Mouse (Mus musculus) hindbrain, embryonic 15.5 days (tissue): ENCODE data around the gene Tspan18. TPM values are rescaled to one million over a fixed set of nuclear protein-coding genes. Genes with fewer than 3 reads are reported as not detected.

Experiments used
- ATAC-seq: fragments of 200-750 bp; cut with Nextera tagmentation; 2 replicates; pipeline ENCODE4 v1.8.0; 2017; ENCODE audit warnings: low read depth, moderate number of reproducible peaks, moderate TSS enrichment; ENCODE audit not compliant: low FRiP score
- H3K27ac ChIP-seq: fragments of 300-500 bp; sonication (generic); replicated peaks from 2 replicates; pipeline ENCODE4 v1.5.1; 2015; ENCODE audit warnings: mild to moderate bottlenecking, inconsistent platforms
- H3K27me3 ChIP-seq: fragments of 300-500 bp; sonication (generic); 2 replicates; pipeline ENCODE4 v1.6.1; 2015; ENCODE audit warnings: control low read depth, inconsistent platforms
- H3K36me3 ChIP-seq: fragments of 300-500 bp; sonication (generic); 2 replicates; pipeline ENCODE4 v1.6.1; 2015; ENCODE audit warnings: control low read depth, inconsistent platforms
- H3K4me1 ChIP-seq: fragments of 300-500 bp; sonication (generic); replicated peaks from 2 replicates; pipeline ENCODE4 v1.6.1; 2015; ENCODE audit warnings: control low read depth, inconsistent platforms
- H3K4me2 ChIP-seq: fragments of 300-500 bp; sonication (generic); 2 replicates; pipeline ENCODE4 v1.6.1; 2015; ENCODE audit warnings: moderate library complexity, mild to moderate bottlenecking, inconsistent platforms
- H3K4me3 ChIP-seq: fragments of 300-500 bp; sonication (generic); 2 replicates; pipeline ENCODE4 v1.5.1; 2015; ENCODE audit warnings: mild to moderate bottlenecking, inconsistent platforms
- H3K9ac ChIP-seq: fragments of 300-500 bp; sonication (generic); 2 replicates; pipeline ENCODE4 v1.6.1; 2015; ENCODE audit warnings: inconsistent platforms
- H3K9me3 ChIP-seq: fragments of 300-500 bp; sonication (generic); 2 replicates; pipeline ENCODE4 v1.6.1; 2016; ENCODE audit warnings: control low read depth, inconsistent platforms
- WGBS: fragments of 180-500 bp; shearing (Covaris S2); methylation state at CpG from one replicate; pipeline ENCODE4 v1.1.7; 2015; 5-methylcytosine and 5-hydroxymethylcytosine counted together
- polyA plus RNA-seq: library from polyadenylated mRNA; unstranded; fragments of >200 nt; fragmentation: Nextera tagmentation; extraction: Ambion mirVana; gene quantifications from 2 replicates; pipeline ENCODE4 v1.2.1, GENCODE M21; 2015

The Tspan18 gene
- polyA plus RNA-seq, 1 experiment from 2014 or later: 23.5 TPM

DNA sequence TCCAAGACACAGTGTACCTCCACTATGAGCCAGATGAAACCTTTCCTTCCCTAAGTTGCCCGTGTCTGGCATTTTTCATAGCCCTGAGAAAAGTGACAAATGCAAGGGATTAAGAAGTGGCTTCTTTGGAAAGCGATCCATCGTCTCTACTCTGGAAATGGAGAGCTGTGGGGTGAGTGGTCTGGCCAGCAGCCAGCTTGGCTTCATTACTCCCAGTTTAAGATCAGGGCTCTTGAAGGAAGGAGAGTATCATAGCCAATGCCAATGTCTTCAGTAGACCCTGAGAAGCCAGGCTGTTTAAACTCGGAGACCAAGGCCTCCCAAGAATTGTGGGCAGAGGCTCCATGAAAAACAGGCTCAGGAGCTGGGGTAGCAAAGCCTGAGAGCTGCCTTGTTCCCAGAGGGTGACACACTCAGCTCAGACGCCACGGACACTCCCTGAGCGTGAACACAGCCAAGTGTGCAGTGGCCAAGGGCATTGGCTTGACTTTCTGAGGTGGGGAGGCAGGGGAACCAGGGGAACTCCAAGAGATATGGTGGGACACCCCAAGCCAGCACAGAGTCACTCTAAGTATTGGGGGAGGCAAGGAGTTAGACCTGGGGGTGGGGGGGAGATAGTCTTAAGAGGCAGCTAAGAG lies 115.8 kb downstream of the Tspan18 start:
- Histone ChIP-seq H3K4me3 (no peak overlapping the region), H3K9me3 (no peaks in the 10 kb centered on the region), H3K36me3 (no peaks in the 10 kb centered on the region), H3K9ac (no peak overlapping the region), H3K4me1 (peaks cover 32% of the 10 kb centered on the region), H3K4me2 (no peak overlapping the region), H3K27me3 (no peaks in the 10 kb centered on the region), H3K27ac (no peak overlapping the region)
- 70% methylated on average over 7 of the region's 7 CpGs for WGBS
- no peak for ATAC-seq

DNA sequence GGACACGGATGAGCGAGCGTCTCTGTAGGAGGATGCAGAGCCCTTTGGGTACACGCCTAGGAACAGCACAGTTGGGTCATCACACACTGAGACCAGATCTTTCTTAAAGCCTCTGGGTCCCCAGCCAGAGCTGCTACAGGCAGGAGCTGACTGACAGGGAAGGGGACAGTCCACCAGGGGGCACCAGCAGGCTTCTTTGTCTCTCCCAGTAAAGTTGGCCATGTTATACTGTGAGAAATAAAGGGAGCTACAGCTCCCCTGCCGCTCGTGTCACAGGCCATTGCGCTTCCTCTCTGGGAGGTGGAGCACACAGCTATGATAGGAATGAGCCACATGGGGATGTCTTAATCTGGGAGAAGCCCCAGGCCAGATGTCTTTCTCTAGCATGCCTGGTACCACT lies 117.3 kb downstream of the Tspan18 start:
- Histone ChIP-seq H3K27ac (peak overlapping the region; percentile 63; the same call in 1 of the 2 replicates), H3K9me3 (no peaks in the 10 kb centered on the region), H3K27me3 (no peaks in the 10 kb centered on the region), H3K4me1 (peaks cover 32% of the 10 kb centered on the region), H3K4me3 (no peak overlapping the region), H3K36me3 (no peaks in the 10 kb centered on the region), H3K9ac (no peak overlapping the region), H3K4me2 (no peak overlapping the region)
- WGBS: 7% methylated on average over 7 of the region's 7 CpGs
- peak; percentile 79 for ATAC-seq

DNA sequence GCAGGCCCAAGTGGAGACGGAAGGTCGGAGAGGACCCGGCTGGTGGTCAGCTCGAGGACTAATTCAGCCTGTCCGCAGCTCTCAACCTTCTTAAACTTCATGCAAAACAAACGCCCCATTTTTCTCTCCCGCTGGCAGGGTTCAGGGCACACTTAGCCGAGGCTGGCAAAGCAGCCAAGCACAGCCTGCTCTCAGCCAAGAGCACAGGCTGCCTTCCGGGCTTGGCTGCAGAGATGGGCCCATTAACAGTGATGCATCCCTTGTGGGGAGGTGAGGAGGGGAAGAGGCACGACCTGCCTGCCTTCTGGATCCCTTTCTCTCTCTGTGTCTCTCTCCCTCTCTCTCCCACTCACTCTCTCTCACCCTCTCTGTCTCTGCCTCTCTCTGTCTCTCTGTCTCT lies 118.5 kb downstream of the Tspan18 start:
- Histone ChIP-seq H3K9ac (no peak overlapping the region), H3K4me1 (peaks cover 30% of the 10 kb centered on the region), H3K9me3 (no peaks in the 10 kb centered on the region), H3K27ac (no peak overlapping the region), H3K36me3 (no peaks in the 10 kb centered on the region), H3K4me3 (no peak overlapping the region), H3K4me2 (no peak overlapping the region), H3K27me3 (no peaks in the 10 kb centered on the region)
- WGBS: 73% methylated on average over 10 of the region's 10 CpGs
- ATAC-seq: no peak

DNA sequence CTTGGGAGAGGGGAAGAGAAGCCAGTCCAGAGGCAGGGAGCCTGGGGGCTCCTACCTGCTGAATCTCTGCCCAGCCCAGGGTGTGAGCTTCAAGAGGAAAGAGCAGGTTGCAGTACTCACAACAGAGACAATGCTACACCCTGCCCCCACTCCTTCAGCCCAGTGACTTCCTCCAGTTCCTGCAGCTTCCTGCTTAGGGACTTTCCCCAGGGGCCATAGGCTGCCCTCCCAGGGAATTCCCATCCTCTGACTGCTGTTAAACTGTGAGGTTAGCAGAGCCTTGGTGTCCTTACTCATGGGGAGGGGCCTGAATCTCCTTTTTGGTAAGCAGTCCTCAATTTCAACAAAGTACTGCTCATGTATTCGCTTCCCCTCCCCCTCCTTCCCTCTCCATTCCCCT lies 120.1 kb downstream of the Tspan18 start:
- ATAC-seq: no peak
- no peak overlapping the region for H3K4me3 ChIP-seq
- H3K4me2 ChIP-seq: no peak overlapping the region
- peaks cover 25% of the 10 kb centered on the region for H3K4me1 ChIP-seq
- H3K36me3 ChIP-seq: 0 out of 2 replicates have a peak, but pooled peaks cover 3% of the 10 kb centered on the region
- 67% methylated on average over 1 of the region's 1 CpGs for WGBS
- no peak overlapping the region for H3K9ac ChIP-seq
- no peaks in the 10 kb centered on the region for H3K27me3 ChIP-seq
- H3K27ac ChIP-seq: no peak overlapping the region
- no peaks in the 10 kb centered on the region for H3K9me3 ChIP-seq

DNA sequence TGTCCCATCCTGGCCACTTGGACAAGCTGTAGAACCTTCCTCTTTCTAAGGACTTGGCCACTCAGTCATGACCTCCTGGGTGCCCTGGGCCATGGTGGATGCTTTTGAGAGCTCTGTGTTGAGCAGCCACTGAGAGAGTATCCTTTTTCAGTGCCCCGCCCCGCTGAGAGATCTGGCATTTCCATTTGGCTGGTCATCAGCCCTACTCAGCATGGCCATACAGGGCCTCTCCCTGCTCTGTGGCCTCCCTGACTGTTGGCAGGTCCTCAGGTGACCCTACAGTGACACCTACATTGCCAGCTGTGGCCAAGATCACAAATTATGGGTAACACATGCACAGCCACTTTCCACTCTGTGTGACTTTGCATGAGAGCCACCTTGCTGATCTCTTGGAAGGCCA lies 121.4 kb downstream of the Tspan18 start:
- Histone ChIP-seq H3K4me2 (no peak overlapping the region), H3K9me3 (no peaks in the 10 kb centered on the region), H3K27me3 (no peaks in the 10 kb centered on the region), H3K36me3 (0 out of 2 replicates have a peak, but pooled peaks cover 3% of the 10 kb centered on the region), H3K27ac (no peak overlapping the region), H3K4me3 (no peak overlapping the region), H3K4me1 (peaks cover 16% of the 10 kb centered on the region), H3K9ac (no peak overlapping the region)
- 98% methylated on average over 2 of the region's 2 CpGs for WGBS
- no peak for ATAC-seq

DNA sequence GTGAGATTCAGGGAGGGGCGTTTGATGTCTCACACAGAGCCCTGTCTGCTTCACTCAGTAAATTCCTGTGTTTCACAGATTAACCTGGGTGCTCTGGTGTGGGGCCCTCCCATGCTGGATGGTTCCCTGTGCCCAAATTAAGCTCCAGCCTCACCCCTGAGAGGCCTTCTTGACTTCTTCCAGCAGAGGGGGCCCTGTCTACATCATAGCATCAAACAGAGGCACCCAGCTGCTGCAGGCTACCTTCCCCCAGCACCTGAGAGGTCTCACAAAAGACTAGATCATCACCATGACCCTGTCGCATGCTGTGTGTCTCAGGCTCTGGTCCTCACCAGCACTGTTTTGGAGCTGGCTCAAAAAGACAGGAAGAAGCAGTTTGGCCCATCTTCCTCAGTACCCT lies 121.9 kb downstream of the Tspan18 start:
- no peak for ATAC-seq

DNA sequence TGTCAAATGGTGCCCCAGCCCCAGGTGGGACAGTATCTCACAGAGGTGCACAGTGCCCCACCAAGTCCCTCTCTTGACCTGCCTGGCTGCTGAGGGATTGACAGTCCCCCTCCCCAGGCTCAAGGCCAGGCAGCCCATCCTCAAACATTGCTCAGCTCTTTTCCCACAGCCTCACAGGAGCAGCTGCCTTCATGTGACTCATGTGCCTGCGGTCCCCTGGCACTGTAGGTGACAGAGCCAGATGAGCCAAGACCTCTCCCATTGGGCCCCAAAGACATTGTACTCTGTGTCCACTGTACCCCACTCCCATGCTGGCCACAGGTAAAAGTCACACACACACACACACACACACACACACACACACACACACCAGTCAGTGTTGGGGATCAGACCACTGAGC lies 128.2 kb downstream of the Tspan18 start:
- H3K27ac ChIP-seq: no peak overlapping the region
- WGBS: 88% methylated on average over 1 of the region's 1 CpGs
- H3K36me3 ChIP-seq: 0 out of 2 replicates have a peak, but pooled peaks cover 3% of the 10 kb centered on the region
- no peaks in the 10 kb centered on the region for H3K27me3 ChIP-seq
- H3K4me2 ChIP-seq: no peak overlapping the region
- no peaks in the 10 kb centered on the region for H3K9me3 ChIP-seq
- H3K9ac ChIP-seq: no peak overlapping the region
- no peak overlapping the region for H3K4me3 ChIP-seq
- peaks cover 6% of the 10 kb centered on the region; the same call in 1 of the 2 replicates for H3K4me1 ChIP-seq
- ATAC-seq: no peak

More for the DNA sequence above, 121.9 kb downstream of the Tspan18 start:
- Histone ChIP-seq H3K4me3 (no peak overlapping the region), H3K4me2 (no peak overlapping the region), H3K27ac (no peak overlapping the region), H3K9me3 (no peaks in the 10 kb centered on the region), H3K9ac (no peak overlapping the region), H3K4me1 (peaks cover 12% of the 10 kb centered on the region), H3K27me3 (no peaks in the 10 kb centered on the region), H3K36me3 (0 out of 2 replicates have a peak, but pooled peaks cover 3% of the 10 kb centered on the region)
- WGBS: 76% methylated on average over 2 of the region's 2 CpGs

DNA sequence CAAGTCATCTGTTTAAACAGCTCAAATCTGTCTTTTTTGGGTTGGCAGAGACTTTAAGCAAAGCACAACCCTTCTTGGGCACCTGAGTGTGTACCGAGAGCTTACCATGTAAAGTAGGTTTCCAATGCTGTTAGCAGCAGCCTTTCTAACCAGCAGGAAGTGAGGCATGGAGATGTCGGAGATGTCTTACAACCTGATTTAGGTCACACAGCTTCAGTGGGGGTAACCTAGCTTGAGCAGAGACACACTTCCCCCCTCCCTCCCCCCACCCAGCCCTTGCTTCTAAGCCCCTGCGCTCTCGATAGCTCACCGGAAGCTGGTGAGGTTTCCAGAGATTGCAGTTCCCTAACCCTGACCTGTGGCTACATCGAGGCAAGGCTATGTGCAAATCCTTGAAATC lies 129.7 kb downstream of the Tspan18 start:
- no peaks in the 10 kb centered on the region for H3K9me3 ChIP-seq
- 86% methylated on average over 6 of the region's 6 CpGs for WGBS
- 0 out of 2 replicates have a peak, but pooled peaks cover 4% of the 10 kb centered on the region for H3K36me3 ChIP-seq
- H3K4me2 ChIP-seq: no peak overlapping the region
- H3K27me3 ChIP-seq: no peaks in the 10 kb centered on the region
- no peak overlapping the region for H3K27ac ChIP-seq
- peaks cover 18% of the 10 kb centered on the region for H3K4me1 ChIP-seq
- no peak overlapping the region for H3K4me3 ChIP-seq
- no peak for ATAC-seq
- no peak overlapping the region for H3K9ac ChIP-seq

DNA sequence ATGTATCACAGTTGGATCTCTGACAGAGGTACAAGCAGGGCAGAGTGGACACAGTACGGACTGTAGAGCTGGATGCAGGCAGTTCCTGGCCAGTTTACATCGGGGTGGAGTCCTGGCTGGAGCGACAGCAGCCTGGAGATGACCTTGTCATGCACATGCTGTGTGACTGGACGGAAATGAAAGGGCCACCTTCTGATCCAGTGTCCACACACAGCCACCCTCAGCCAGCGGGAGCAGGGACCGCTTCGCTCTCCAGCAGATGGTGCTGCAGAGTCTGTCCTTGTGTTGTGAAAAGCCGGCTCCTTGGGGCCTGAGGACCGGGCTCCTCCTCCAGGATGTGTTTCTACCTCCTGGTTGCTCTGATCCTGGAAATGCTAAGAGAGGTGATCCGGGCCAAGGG lies 130.6 kb downstream of the Tspan18 start:
- 17% methylated on average over 10 of the region's 10 CpGs for WGBS
- peak; percentile 50; the same call in 1 of the 2 replicates for ATAC-seq
- peaks cover 24% of the 10 kb centered on the region for H3K4me1 ChIP-seq
- no peaks in the 10 kb centered on the region for H3K27me3 ChIP-seq
- no peak overlapping the region for H3K4me3 ChIP-seq
- no peak overlapping the region for H3K4me2 ChIP-seq
- H3K9ac ChIP-seq: no peak overlapping the region
- 0 out of 2 replicates have a peak, but pooled peaks cover 3% of the 10 kb centered on the region for H3K36me3 ChIP-seq
- no peaks in the 10 kb centered on the region for H3K9me3 ChIP-seq
- no peak overlapping the region for H3K27ac ChIP-seq

DNA sequence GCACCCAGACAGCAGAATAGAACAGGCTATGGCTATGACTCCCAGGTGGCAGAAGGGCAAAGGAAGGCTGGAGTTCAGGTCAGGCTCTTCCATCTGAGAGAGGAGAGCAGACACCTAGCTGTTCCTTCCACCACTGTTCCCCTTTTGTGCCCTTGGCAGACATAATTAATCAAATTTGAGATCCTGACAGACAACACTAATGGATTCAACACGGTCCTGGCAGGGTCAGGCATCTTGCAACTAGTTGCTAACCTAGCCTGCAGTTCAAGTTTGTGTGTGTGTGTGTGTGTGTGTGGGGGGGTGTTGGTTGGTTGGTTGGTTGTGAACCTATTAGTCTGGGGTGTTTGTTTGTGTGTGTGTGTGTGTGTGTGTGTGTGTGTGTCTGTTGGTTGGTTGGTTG lies 131.5 kb downstream of the Tspan18 start:
- Histone ChIP-seq H3K4me3 (no peak overlapping the region), H3K27me3 (no peaks in the 10 kb centered on the region), H3K9ac (no peak overlapping the region), H3K4me2 (no peak overlapping the region), H3K27ac (no peak overlapping the region), H3K9me3 (no peaks in the 10 kb centered on the region), H3K36me3 (0 out of 2 replicates have a peak, but pooled peaks cover 3% of the 10 kb centered on the region), H3K4me1 (peaks cover 24% of the 10 kb centered on the region)
- WGBS: 23% methylated on average over 1 of the region's 1 CpGs
- ATAC-seq: no peak

DNA sequence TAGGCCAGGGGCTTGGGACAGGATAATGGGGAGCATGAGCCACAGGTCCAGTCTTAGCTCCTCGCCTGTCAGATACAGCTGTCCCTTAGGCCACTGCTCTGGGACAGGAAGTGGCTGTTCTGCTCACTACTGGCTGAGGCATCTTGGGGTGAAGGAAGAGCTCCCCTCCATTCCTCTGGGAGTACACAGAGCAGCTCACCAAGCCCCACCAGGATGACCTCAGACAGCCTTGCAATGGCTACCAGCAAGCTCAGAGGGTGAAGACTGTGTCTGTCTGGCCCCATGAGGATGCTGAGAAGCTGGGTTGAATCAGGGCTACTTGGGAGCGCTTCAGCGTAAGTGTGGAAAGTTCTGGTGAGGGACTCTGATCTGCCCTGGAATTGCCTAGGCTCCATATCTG lies 132.3 kb downstream of the Tspan18 start:
- Histone ChIP-seq H3K9ac (no peak overlapping the region), H3K4me2 (no peak overlapping the region), H3K4me3 (no peak overlapping the region), H3K9me3 (no peaks in the 10 kb centered on the region), H3K4me1 (peaks cover 24% of the 10 kb centered on the region), H3K27me3 (no peaks in the 10 kb centered on the region), H3K36me3 (0 out of 2 replicates have a peak, but pooled peaks cover 3% of the 10 kb centered on the region), H3K27ac (no peak overlapping the region)
- no peak for ATAC-seq
- 95% methylated on average over 3 of the region's 3 CpGs for WGBS

DNA sequence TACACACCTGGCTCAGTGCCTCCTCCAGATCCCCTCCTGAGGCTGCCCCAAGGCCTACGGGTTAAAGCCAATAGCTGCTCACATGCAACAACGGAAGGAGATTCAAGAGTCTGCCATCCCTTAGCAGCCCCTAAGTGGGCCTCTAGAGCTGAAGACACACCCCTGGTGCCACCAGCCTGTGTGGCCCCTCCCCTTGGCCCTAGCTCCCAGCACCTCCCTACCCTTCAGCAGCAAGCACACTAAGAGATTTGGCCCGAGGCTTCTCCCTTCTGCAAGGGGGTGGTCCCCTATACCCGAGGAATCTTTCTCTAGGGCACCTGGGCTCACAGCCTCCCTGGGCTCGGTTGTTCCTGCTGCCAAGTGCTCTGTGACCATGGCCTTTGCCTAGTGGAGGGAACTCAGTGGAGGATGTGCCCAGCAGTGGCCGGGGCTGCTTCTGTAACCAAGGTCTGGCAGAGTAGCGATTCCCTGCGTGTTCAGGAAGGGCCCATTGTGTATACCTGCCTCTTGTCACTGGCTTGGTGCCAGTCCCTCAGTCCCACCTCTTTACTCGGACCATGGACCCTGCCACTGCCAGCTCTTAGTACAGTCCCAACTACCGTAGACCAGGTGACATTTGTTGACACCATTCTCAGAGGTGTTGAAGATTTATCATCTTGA lies 133.5 kb downstream of the Tspan18 start:
- H3K36me3 ChIP-seq: 0 out of 2 replicates have a peak, but pooled peaks cover 3% of the 10 kb centered on the region
- WGBS: 60% methylated on average over 10 of the region's 10 CpGs
- no peak for ATAC-seq
- no peaks in the 10 kb centered on the region for H3K9me3 ChIP-seq
- H3K4me3 ChIP-seq: no peak overlapping the region
- H3K27me3 ChIP-seq: no peaks in the 10 kb centered on the region
- H3K27ac ChIP-seq: no peak overlapping the region
- no peak overlapping the region for H3K4me2 ChIP-seq
- no peak overlapping the region for H3K9ac ChIP-seq
- H3K4me1 ChIP-seq: peaks cover 30% of the 10 kb centered on the region
